Mouse (Mus musculus) CH12.LX (cell line): ENCODE results near the gene Dapk2.

ENCODE experiments used
- CHD1 ChIP-seq: IDR thresholded peaks from 2 replicates; pipeline ENCODE4 v1.6.1; 2012; ENCODE audit warnings: low read depth, low read length, improper control_type of control experiment, inconsistent platforms
- CTCF ChIP-seq, 2 experiments: IDR thresholded peaks in 1 of 2; conservative IDR thresholded peaks in 1 of 2; 2 replicates each; pipeline ENCODE4 v1.5.1; 2011 to 2012; ENCODE audit warnings: low read depth in 2 of 2, low read length in 2 of 2, improper control_type of control experiment in 1 of 2, inconsistent platforms in 1 of 2, mild to moderate bottlenecking in 1 of 2, moderate library complexity in 1 of 2
- EP300 ChIP-seq: IDR thresholded peaks from 2 replicates; pipeline ENCODE4 v1.6.1; 2011; ENCODE audit warnings: low read length, improper control_type of control experiment
- KAT2A ChIP-seq: IDR thresholded peaks from 2 replicates; pipeline ENCODE4 v1.6.1; 2012; ENCODE audit warnings: low read length, improper control_type of control experiment, inconsistent platforms; ENCODE audit not compliant: insufficient replicate concordance
- MXI1 ChIP-seq: IDR thresholded peaks from 2 replicates; pipeline ENCODE4 v1.6.1; 2011; ENCODE audit warnings: mild to moderate bottlenecking, low read depth, low read length, improper control_type of control experiment
- NRF1 ChIP-seq: IDR thresholded peaks from 2 replicates; pipeline ENCODE4 v1.6.1; 2014; ENCODE audit warnings: low read depth, mild to moderate bottlenecking, inconsistent platforms, low read length, improper control_type of control experiment, moderate library complexity
- POLR2A ChIP-seq: IDR thresholded peaks from 2 replicates; pipeline ENCODE4 v1.6.1; 2011; ENCODE audit warnings: low read depth, mild to moderate bottlenecking, improper control_type of control experiment, low read length
- POLR2AphosphoS2 ChIP-seq: IDR thresholded peaks from 2 replicates; pipeline ENCODE4 v1.6.1; 2011; ENCODE audit warnings: low read depth, low read length, improper control_type of control experiment
- RAD21 ChIP-seq: IDR thresholded peaks from 2 replicates; pipeline ENCODE4 v1.6.1; 2011; ENCODE audit warnings: low read depth, mild to moderate bottlenecking, low read length, improper control_type of control experiment, moderate library complexity
- ZNF384 ChIP-seq: IDR thresholded peaks from 2 replicates; pipeline ENCODE4 v1.6.1; 2012; ENCODE audit warnings: low read depth, low read length, improper control_type of control experiment, inconsistent platforms

GRCm38 (mm10) chr9:66293319-66293718, 135.3 kb downstream of the Dapk2 start:
- TF ChIP-seq NRF1: no peak
- no peak for TF ChIP-seq ZNF384
- TF ChIP-seq EP300: no peak
- no peak for TF ChIP-seq CTCF (conservative IDR thresholded peaks at IDR 0.05 in 1 of 2, IDR thresholded peaks at IDR 0.05 in 1 of 2; ENCODE audit: low read depth in 2 of 2, low read length in 2 of 2)
- no peak for TF ChIP-seq CHD1
- TF ChIP-seq POLR2A: no peak
- no peak for TF ChIP-seq POLR2AphosphoS2
- TF ChIP-seq KAT2A: no peak
- no peak for TF ChIP-seq RAD21
- no peak for TF ChIP-seq MXI1
